Mouse (Mus musculus): ENCODE data around the gene Olfml2b. TPM values are rescaled to one million over a fixed set of nuclear protein-coding genes. Genes with fewer than 3 reads are reported as not detected.

Gene Olfml2b
- polyA plus RNA-seq, 1 experiment from 2014 or later, result 25.3 TPM

Other genes starting within 250 kb of the Olfml2b start
- gene Nos1ap, start 54.7 kb upstream of the Olfml2b start, polyA plus RNA-seq (2016; fragmentation: Nextera tagmentation; extraction: Ambion mirVana), result 9.1 and 10.5 TPM in 2 replicates
- 8.4 and 9.3 TPM in 2 replicates for gene Atf6, start 223.2 kb downstream of the Olfml2b start, polyA plus RNA-seq (2016; fragmentation: Nextera tagmentation; extraction: Ambion mirVana)
- gene Gm26620, start 240.5 kb downstream of the Olfml2b start, polyA plus RNA-seq (2016; fragmentation: Nextera tagmentation; extraction: Ambion mirVana), result 0.28 and 0.42 TPM in 2 replicates
- gene Dusp12, start 241.0 kb downstream of the Olfml2b start, polyA plus RNA-seq (2016; fragmentation: Nextera tagmentation; extraction: Ambion mirVana), result 46.0 and 53.2 TPM in 2 replicates